Mouse (Mus musculus) CD4-positive, CD25-positive, alpha-beta regulatory T cell, adult 2 months (primary cell): Measurements from ENCODE around the gene Rln1.

Source experiments
- DNase-seq: peaks from one replicate; pipeline ENCODE4 v3.0.0-alpha.2; 2012; ENCODE audit warnings: low read depth, low spot score

Rln1 gene

DNA sequence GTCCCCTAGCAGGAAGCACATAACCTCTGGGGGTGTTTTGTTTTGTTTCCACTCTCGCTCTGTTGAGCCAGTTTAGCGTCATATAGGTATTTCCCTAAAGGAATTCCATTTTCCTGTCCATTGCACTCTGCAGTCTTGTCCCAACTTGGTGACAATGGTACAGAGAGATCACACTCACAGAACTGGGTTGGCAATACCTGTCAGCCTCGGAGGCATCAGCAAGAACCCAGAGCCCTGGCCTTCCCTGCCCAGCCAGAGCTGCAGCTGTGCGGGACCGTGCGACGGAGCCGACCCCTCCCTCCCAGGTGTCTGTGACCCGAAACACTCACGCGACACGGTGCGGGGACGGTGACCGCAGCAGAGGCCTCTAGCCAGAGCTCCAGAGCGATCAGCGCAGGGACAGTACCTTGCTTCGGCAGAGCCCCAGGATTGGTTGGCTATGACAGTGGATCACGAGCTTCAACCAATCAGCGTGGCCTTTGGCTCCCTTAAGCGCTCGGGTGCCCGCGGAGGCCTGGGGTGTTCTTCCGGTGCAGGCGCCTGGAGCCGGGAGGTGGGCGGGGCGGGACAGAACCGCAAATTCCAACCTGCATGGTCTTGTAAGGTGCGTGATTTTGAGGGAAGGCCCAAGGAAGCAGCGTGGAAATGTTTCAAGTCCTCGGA lies 27.1 kb upstream of the Rln1 start:
- DNase-seq = peak; percentile 94

DNA sequence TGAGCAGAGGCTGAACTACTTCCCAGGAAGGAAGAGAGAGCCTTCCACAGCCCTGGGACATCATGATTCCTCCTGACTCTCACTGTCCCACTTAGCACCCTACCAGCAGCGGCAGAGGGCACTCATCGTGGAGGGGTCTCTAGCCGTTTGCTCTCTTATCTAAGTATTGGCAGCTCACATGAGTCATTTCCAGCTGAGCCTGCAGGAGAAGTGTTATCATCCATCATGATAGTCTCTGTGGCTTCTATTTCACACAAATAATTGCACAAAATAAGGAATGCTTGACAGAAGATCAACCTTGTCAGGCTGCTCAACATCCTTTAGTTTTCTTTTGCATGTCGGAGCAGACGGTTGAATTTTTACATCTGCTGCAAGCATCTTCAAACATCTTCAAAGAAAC lies 25.8 kb upstream of the Rln1 start:
- no peak for DNase-seq

DNA sequence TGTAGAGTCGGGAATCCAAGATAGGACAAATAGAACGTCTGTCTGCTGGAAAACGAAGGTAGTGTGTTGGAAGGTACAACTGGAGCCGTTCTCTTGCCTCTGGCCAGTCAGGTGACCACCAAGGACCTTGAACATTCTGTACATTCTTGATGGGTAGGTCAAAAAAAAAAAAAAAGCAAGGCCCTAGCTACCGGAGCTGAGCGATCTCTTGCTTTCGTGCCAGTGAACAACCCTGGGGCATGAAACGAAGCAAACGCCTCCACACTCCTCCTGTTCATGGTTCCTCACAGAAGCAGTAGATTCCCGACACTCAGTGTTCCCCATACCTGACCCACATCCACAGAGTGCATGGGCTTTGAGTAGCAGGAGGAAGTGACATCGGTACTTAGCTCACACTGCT lies 21.8 kb upstream of the Rln1 start:
- DNase-seq = no peak

DNA sequence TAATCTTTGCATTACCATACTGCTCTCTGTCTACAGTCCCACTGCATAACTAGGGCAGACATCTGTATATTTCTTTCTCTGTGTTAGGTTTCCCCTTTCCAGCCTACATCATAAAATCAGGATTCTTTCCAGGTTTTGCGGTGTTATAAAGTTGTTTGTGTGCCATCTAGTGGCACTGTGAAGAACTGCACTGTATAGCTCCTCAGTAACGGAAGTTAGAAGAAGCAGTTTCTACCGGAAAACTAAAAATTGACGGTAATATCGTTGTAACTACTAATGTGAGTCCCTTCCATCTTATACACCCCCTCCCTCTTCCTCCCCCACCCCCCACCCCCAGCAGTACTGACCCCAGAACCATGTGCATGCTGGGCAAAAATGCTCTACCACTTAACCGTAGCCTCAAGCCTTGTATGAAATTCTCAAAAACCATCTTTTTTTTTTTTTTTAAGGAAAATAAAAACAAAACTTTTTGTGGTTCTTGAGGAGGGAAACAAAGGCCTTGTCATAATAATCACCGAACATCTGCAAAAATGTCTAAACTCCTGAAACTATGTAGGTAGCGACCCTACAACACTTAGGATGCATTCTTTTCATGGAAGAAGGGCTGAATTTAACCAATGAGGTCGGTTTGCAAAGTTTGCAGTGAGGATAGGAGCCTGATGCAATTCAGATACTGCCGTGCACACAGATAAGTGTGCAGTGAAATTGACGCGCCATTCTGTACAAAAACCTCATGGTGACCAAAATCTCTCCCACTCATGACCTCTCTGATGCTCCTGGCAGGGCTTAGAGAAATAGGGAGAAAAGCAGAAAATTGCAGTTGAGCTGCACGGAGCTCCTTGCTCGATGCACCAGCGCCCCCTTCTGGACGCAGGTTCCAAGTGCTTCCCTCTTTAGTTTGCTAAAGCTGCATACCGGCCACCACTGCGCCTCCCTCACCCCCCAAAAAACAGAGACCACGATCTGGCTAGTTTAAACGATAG lies 20.7 kb upstream of the Rln1 start:
- peak; percentile 94 for DNase-seq

DNA sequence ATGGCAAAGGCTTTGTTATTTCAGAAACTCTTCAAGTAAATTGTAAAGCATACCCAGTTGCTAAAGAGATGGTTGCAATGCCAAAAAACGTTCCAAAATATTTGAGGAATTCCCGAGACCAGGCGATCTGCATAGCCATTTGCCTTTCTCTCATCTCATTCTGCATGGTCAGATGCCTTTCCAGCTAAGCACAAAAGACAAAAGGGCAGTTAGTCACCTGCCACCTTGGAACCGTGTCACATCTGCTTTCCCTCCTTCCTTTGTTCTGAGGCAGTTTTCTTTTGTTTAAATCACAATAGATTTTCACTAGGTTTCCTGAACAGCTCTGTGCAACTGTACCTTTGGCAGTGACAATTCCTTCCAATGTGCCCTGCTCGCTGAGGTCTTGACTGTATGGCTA lies 16.5 kb upstream of the Rln1 start:
- no peak for DNase-seq

DNA sequence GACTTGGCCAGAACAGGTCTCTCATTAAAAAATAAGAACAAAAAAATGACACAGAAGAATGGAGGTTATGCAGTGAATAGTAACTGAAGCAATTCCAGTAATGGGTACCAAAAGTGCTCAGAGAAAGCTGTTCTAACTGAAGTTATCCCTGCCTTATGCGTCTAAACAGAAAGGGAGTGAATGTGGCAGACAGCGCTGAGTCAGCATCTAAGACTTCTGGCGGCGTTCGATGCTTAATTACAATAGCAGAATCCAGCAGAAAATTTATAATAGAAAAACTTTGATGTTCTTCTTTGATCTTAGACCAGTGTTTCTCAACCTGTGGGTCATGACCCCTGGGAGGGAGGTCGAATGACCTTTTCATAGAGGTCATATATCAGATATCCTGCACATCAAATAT lies 11.2 kb upstream of the Rln1 start:
- DNase-seq = no peak

DNA sequence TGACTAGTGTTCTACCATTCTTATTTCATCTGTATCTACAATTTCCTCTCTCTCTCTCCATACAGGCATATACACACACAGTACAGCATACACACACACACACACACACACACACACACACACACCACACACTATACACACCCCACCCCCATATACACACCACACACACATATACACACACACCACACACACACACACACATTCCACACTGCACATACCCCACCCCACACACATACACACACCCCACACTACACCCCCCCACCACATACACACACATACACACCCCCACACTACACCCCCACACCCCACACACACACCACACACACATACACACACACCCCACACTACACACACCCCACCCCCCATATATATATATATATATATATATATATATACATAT lies 10.4 kb upstream of the Rln1 start:
- DNase-seq = no peak

DNA sequence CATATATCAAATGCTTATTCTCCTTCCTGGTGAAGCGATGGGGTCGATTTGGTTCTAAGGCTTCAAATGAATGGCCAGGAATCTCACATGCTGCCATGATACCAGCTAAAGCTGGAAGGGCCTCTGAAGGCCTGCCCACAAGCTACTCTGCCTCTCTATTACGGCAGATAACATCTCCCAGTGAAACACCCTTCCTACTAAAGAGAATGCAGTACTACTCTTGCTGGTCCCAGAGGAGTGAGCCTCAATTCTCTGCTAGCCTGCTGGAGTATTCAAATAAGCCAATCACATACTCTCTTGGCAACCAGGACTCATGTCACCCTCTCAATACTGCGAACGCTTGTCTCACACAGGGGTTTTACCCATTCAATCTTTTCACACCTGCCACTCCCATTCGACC lies 7.8 kb upstream of the Rln1 start:
- no peak for DNase-seq

DNA sequence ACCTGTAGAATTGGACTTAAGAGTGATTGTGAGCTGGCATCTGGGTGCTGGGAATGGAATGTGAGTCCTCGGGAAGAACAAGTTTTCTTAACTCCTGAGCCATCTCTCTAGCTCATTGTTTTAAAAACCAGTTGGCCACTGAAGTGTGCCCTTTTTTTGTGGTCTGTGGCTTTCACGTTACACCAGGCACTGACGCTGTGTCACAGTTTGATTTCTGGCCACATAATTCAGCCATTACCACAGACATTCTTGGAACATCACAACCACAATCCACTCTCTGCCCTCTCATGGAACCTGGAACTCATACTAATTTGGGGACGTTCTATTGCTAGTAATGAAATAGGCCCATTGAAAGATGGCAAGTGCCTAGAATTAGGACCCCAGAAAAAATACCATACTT lies 6.6 kb upstream of the Rln1 start:
- DNase-seq = no peak

DNA sequence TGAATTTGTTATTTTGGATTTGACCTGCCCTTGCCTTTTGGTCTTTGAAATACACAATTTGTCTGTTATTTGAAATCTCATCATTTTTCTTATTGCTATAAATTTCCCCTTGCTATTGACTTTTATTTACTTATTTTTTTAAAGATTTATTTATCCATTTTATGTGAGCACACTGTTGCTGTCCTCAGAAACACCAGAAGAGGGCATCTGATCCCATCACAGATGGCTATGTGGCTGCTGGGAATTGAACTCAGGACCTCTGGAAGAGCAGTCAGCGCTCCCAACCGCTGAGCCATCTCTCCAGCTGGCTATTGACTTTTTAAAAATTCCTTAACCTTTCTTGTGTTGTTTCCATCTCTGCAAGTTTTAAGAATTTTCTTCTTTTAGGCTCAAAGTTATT lies 2.2 kb upstream of the Rln1 start:
- DNase-seq = peak; percentile 32

DNA sequence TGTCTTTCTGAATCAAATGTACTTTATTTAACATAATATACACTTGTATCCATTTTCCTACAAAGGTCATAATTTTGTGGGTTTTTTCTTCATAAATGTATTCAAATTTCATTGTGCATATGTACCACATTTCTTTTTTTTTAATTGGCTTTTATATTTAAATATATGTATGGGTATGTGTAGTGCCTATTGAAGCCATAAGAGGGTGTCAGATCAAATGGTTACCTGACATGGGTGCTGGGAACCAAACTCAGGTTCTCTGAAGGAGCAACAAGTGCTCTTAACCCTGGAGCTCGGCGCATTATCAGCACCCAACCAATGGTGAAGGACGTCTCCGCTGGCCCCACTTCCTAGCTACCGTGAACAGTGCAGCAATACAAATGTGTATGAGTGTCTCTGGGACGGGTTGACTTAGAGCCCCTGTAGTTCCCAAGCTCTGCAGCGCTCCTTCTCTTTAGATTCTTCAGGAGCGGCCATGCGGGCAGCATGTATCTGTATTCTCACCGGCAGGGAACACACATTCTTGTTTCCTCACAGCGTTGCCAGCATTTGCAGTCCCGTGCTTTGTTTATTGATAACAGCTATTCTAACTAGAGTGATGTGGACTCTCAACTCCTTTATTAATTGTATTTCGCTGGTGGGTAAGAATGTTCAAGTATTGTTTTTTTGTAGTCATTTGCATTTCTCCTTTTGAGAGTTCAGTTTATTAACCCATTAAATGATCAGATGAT lies 7.5 kb downstream of the Rln1 start:
- no peak for DNase-seq

DNA sequence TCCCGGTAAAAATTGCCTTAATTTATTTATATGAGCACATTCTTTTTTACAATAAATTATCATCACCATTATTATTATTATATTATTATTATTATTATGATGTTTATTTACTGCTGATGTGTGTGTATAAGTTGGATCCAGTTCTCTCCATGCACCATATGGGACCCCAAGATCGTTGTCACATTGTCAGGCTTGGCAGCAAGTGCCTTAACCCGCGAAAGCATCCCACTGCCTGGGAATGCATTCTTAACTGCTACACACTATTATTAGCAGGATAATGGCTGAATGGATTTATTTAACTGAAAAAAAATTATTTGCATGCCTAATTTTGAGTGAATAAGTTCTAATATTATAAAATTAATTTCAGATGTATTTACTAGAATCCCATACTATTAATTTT lies 8.1 kb downstream of the Rln1 start:
- no peak for DNase-seq

DNA sequence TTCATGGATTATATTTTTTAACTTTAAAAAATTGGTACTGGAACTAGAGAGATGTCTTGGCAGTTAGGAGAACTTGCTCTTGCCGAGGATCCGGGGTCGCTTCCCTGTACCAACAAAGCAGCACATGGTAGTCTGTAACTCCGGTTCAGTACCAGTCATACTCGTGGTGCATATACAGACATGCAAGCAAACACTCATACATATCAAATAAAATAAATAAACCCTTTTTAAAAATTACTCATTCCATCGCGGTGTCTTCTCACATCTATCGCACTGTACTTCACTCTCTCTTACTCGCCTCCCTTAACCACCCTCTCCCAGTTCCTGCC lies 8.7 kb downstream of the Rln1 start:
- DNase-seq = no peak

DNA sequence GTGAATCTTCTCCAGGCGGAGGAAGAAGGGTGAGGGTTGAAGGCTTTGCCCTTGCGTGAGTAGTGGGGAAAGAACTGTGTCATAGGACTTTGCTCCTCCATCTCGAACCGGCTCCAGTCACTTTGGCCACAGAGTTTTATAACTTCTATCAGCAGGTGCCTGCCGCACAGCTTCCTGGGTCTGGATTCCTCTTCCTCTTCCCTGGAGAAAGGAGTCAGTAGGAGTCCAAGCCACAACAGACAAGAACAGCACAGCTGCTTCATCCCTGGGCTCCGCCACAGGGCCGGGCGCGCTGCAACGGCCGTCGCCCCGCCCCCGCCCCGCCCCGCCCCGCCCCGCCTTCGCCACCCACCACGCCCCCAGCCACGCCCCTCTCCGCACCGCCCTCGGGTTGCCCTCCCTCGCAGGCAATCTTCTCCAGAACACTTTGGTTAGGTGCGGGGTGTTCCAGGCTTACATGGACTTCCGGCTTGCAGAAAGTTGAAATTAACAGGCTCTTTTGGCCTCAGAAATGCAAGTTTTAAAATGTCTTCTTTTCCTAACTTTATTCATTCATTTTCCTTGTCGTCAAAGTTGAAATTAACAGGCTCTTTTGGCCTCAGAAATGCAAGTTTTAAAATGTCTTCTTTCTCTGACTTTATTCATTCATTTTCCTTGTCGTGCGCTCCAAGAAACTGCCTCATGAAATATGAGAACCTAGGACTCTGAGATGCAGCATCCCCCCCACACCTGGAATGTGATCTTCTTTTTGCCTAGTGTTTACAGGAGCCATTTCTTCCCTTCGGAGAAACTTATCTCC lies 9.2 kb downstream of the Rln1 start, which contains the start of gene Insl6:
TSS of gene Insl6 (minus strand) at position 304 of the 799 bp plus-strand sequence.
- peak; percentile 85 for DNase-seq

DNA sequence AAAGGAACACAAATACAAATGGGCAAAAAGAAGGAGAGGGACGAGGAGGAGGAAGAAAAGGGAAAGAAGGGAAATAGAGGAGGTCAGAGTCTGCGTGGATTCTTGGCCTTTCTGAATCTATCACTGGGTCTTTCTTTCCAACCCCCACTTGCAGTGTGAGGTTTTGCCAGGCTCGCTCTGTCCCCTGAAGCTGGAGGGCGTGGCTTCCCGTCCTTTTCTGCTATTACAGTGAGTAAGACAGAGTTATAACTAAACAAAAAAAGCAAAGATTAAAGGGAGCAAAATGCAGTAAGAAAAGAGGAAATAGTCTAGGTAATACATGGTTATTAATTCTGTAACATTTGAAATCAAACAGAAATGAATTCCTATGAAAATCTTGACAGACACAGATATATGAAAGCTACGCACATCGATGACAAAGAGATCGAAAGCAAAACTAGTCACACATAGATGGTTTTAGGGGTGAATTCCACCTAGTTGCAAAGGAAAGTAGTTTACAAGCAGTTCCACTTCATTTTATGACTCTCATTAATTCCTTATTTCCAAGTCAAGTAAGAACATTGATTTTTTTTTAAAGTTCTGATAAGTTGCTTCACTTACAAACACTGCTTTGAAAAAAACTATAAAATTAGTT lies 10.9 kb downstream of the Rln1 start:
- peak; percentile 62 for DNase-seq

DNA sequence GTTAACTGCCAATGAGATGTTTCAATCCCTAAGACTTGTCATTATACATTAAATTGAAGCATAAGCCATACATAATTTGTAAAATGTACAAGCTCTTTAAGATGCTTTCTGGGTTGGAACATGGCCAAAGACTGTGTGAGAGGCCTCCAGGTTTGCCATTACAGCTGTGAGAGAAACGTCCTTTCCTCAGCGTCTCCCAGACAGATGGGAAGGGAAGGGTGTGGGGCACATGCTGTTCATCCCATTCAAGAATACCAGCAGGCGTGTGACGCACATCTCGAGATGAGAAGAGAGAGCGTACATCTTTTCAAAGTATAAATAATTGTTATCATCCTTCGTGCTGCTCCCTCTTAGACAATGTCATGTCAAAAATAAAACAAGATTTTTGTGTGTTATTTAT lies 21.8 kb downstream of the Rln1 start:
- no peak for DNase-seq

DNA sequence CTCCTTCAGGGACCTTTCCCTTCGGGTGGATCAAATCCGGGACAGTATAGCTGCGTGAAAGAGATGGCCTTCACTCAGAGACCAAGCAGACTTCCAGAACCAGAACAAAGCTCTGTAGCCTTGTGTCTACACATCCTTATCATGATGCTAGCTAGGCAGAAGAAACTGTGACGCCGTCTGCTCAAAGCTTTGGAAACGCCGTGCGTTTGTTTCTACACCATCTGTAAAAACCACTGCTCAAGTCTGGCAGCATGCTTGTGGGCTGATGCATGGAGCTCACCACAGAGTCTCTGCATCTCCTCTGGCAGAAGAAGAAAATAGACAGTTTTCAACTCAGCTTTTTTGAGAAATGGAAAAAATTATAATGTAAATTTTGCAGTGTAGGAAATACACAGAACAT lies 22.7 kb downstream of the Rln1 start:
- DNase-seq = no peak

DNA sequence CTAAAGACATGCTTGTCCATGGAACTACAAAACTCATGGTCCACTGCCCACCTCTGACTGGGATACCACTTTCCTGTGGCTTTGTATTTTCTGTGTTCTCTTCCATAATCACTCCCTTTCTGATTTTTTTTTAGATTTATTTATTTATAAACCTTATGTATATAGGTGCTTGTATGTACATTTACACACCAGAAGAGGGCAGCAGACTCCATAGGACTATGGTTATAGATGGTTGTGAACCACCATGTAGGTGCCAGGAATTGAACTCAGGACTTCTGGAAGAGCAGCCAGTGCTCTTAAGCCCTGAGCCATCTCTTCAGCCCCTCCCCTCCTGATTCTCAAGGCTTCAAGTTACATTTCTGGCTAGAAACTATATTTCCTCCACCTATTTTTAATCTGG lies 25.6 kb downstream of the Rln1 start:
- DNase-seq = peak; percentile 20

DNA sequence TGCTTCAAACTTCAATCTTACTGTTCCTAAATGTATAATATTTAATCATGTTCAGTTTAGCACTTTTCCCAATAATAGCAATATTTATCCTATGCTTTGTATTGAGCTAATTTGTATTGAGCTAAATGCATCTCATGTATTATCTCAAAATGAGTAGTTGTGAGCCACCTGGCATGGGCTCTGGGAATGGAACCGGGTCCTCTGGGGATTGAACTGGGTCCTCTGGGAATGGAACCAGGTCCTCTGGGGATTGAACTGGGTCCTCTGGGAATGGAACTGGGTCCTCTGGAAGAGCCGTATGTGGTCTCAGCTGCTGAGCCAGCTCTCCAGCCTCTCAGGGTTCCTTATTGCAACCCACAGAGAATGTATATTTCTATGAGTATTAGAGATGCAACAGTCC lies 32.4 kb downstream of the Rln1 start:
- DNase-seq = no peak

DNA sequence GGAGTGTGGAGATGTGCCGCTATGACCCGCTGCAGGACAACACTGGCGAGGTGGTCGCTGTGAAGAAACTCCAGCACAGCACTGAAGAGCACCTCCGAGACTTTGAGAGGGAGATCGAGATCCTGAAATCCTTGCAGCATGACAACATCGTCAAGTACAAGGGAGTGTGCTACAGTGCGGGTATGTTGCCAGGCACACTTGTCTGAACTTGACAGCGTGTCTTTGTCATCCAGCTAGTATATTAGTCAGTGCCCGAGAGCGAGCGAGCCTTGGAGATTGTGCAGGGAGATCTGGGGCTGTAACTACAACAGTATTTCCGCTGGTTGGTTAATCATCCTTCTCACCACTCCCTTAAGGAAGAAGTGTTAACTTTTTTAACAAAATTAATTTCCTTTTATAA lies 33.6 kb downstream of the Rln1 start:
- DNase-seq = no peak

DNA sequence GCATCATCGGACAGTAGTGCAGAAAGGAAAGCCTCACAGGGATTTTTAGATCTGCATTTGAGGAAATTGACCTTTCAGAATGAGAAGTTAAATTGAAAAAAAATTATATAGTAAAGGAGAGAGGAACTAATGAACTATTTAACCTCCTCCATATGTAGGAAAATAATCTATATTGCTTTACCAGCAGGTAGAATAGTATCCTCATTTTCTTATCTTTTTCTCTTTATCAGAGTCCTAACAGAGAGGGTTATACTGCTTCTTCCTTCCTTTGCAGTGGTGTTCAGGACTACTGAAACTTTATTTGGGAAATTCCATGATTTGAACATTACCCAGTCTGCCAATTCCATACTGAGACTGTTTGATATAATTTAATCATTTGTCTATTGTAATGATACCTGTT lies 37.1 kb downstream of the Rln1 start:
- DNase-seq = no peak
